Mouse (Mus musculus) frontal cortex, postnatal 10 days (tissue): Measurements from ENCODE around the gene Tssk1.

ENCODE experiments used
- DNase-seq, 2 experiments: peaks; one replicate each; pipeline ENCODE4 v3.0.0; 2022; ENCODE audit warnings: low spot score in 2 of 2, mixed read lengths in 1 of 2

Tssk1 gene

GRCm38 (mm10) chr16:17898462-17898861 is 4.4 kb downstream of the Tssk1 start, which contains the start of the genes Dgcr2 and Tssk2:
Gene Dgcr2 (minus strand): TSS chr16:17898562.
Gene Tssk2 (plus strand): TSS chr16:17898637.
- no peak for DNase-seq

GRCm38 (mm10) chr16:17911052-17911595 is 17.1 kb downstream of the Tssk1 start, which contains the start of gene Ess2:
Gene Ess2 (minus strand): TSS chr16:17911348.
- peak; percentile 90 for DNase-seq

- no peak for DNase-seq
Observed at GRCm38 (mm10) chr16:17914307-17915249, 20.6 kb downstream of the Tssk1 start, which contains the start of gene Gsc2. Gene Gsc2 (minus strand): TSS chr16:17915059.

GRCm38 (mm10) chr16:17920586-17920985 is 26.6 kb downstream of the Tssk1 start:
- no peak for DNase-seq

GRCm38 (mm10) chr16:17921325-17922162 is 27.5 kb downstream of the Tssk1 start:
- peak; percentile 93 to 97 for DNase-seq

- no peak for DNase-seq
Observed at GRCm38 (mm10) chr16:17922163-17922538, 28.1 kb downstream of the Tssk1 start.

- DNase-seq = peak in 1 of 2 experiments; percentile 41
Observed at GRCm38 (mm10) chr16:17927351-17928082, 33.5 kb downstream of the Tssk1 start.

- peak; percentile 76 to 86 for DNase-seq
Observed at GRCm38 (mm10) chr16:17928087-17928580, 34.1 kb downstream of the Tssk1 start, which contains the start of gene Slc25a1. Gene Slc25a1 (minus strand): TSS chr16:17928219.

- DNase-seq = peak; percentile 62 to 70
Observed at GRCm38 (mm10) chr16:17928627-17929104, 34.6 kb downstream of the Tssk1 start.

- no peak for DNase-seq
Observed at GRCm38 (mm10) chr16:17929211-17929610, 35.2 kb downstream of the Tssk1 start.

GRCm38 (mm10) chr16:17929631-17930030 is 35.6 kb downstream of the Tssk1 start:
- DNase-seq = no peak

- no peak for DNase-seq
Observed at GRCm38 (mm10) chr16:17931906-17932460, 38.0 kb downstream of the Tssk1 start.

GRCm38 (mm10) chr16:17933594-17934444 is 39.8 kb downstream of the Tssk1 start:
- no peak for DNase-seq

- no peak for DNase-seq
Observed at GRCm38 (mm10) chr16:17934445-17934910, 40.5 kb downstream of the Tssk1 start.

GRCm38 (mm10) chr16:17936776-17937175 is 42.8 kb downstream of the Tssk1 start:
- no peak for DNase-seq

GRCm38 (mm10) chr16:17938187-17938586 is 44.2 kb downstream of the Tssk1 start:
- DNase-seq = no peak

- DNase-seq = no peak
Observed at GRCm38 (mm10) chr16:17938821-17939220, 44.8 kb downstream of the Tssk1 start.

GRCm38 (mm10) chr16:17939255-17939751 is 45.3 kb downstream of the Tssk1 start:
- no peak for DNase-seq

- DNase-seq = no peak
Observed at GRCm38 (mm10) chr16:17943466-17943865, 49.4 kb downstream of the Tssk1 start.
